Mouse (Mus musculus): ENCODE results near the gene Gm6880.
"Not testable (repeated sequence)": the region's sequence is repeated elsewhere in the genome, so short reads cannot be mapped to it uniquely, and the experiment has no call there.

Gene Gm6880

DNA sequence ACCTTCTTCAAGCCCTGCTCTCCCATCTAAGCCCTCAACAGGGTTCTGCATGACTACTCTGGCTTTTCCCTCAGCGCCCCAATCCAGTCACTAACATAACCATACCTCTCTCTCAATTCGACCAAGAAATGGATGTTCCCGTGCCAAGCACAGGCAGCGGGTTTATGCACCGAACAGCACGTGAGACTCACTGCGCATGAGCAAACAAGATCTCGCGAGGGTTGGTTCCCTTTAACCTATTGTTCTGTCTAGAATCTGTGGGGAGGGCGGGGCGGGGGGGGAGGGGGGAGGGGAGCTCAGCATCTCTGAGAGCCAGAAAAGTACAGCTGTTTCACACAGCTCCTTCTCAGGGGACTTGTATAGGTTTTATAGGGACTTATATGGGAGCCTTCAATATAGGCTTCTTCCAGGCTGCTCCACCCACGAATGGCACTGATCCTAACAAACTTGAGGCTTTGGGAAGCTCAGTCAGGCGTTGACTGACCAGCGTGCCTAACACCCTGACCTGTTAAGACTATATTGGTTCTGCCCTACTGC lies at the start of gene Gm6880:
Gene Gm6880 (minus strand): TSS at position 51 of the 537 bp plus-strand sequence.
- in situ Hi-C loops (cut with MboI; ENCODE audit: unreplicated experiment in 2 of 2), result not testable (repeated sequence)

DNA sequence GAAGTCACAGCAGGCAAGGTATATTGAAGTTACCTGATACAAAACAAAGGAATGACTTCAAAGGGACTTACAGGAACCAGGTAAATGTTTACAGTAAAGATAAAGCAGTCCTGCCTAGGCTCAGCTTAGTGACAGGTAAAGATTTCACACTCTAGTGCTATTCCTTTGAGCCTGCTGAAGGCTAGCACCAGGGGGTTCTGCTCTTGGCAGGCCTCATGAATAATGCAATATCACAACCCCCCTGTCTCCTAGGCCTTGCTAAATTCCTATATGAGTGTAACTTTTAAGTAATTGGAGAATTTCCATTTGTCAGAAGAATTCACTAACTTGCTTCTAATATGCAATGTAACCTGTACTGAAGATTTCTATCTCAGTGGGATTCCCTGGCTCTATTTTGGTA lies 36.3 kb upstream of the Gm6880 start:
- in situ Hi-C loops (cut with MboI; ENCODE audit: unreplicated experiment in 2 of 2), result not testable (repeated sequence)

DNA sequence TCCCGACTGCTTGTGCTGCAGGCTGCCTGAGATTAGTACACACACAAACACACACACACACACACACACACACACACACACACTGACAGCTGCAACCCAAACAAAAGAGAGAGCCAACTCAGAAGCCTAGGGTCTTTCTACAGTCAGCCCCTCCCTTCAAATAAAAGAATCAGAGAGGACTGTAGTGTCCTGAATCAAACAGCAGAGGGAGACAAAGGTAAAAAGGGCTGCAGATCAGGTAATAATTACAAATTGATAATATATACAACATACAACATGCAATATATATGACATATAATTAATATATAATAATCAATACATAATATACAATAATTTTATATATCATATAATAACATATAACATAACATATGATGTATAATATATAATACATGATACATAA lies 15.9 kb upstream of the Gm6880 start:
- in situ Hi-C loops (cut with MboI; ENCODE audit: unreplicated experiment in 2 of 2), result no loop called here

- in situ Hi-C loops (cut with MboI; ENCODE audit: unreplicated experiment in 2 of 2), result loop anchor here (10.0 to 25.0 kb wide), 3 partner anchors 632 to 1735 kb away; partner anchors contain the start of gene Gab3 (in 1 of the 2)
These were observed 28.4 kb downstream of the Gm6880 start for GRCm38 (mm10) chrX:74452773-74453172.

GRCm38 (mm10) chrX:74451157-74451912 lies 29.9 kb downstream of the Gm6880 start:
- in situ Hi-C loops (cut with MboI; ENCODE audit: unreplicated experiment in 2 of 2), result loop anchor here (10.0 to 25.0 kb wide), 3 partner anchors 633 to 1736 kb away; partner anchors contain the start of gene Gab3 (in 1 of the 2)

Measured in v-Abl transformed pro-B cells (cell line).